Mouse (Mus musculus) hindbrain, embryonic 12.5 days (tissue): ENCODE results near the gene Ilk. TPM values are rescaled to one million over a fixed set of nuclear protein-coding genes. Genes with fewer than 3 reads are reported as not detected.
A peak's percentile ranks its signal among the peaks of the same experiment; 100 is the strongest.

Experiments used
- ATAC-seq: fragments of 200-750 bp; cut with Nextera tagmentation; 2 replicates; pipeline ENCODE4 v1.8.0; 2017; ENCODE audit warnings: moderate TSS enrichment; ENCODE audit not compliant: low FRiP score
- H3K27ac ChIP-seq: fragments of 300-500 bp; sonication (generic); 2 replicates; pipeline ENCODE4 v1.5.1; 2016; ENCODE audit warnings: mild to moderate bottlenecking
- H3K27me3 ChIP-seq: fragments of 300-500 bp; sonication (generic); 2 replicates; pipeline ENCODE4 v1.6.1; 2016; ENCODE audit warnings: mild to moderate bottlenecking
- H3K36me3 ChIP-seq: fragments of 300-500 bp; sonication (generic); 2 replicates; pipeline ENCODE4 v1.6.1; 2016; ENCODE audit warnings: mild to moderate bottlenecking
- H3K4me1 ChIP-seq: fragments of 300-500 bp; sonication (generic); 2 replicates; pipeline ENCODE4 v1.6.1; 2016
- H3K4me2 ChIP-seq: fragments of 300-500 bp; sonication (generic); replicated peaks from 2 replicates; pipeline ENCODE4 v1.6.1; 2016; ENCODE audit warnings: mild to moderate bottlenecking
- H3K4me3 ChIP-seq: fragments of 300-500 bp; sonication (generic); 2 replicates; pipeline ENCODE4 v1.5.1; 2016; ENCODE audit warnings: mild to moderate bottlenecking
- H3K9ac ChIP-seq: fragments of 300-500 bp; sonication (generic); 2 replicates; pipeline ENCODE4 v1.6.1; 2016; ENCODE audit warnings: mild to moderate bottlenecking, moderate library complexity
- H3K9me3 ChIP-seq: fragments of 300-500 bp; sonication (generic); replicated peaks from 2 replicates; pipeline ENCODE4 v1.6.1; 2016; ENCODE audit warnings: mild to moderate bottlenecking
- WGBS: fragments of 180-500 bp; shearing (Covaris S2); methylation state at CpG from one replicate; pipeline ENCODE4 v1.1.7; 2016; 5-methylcytosine and 5-hydroxymethylcytosine counted together
- polyA plus RNA-seq: library from polyadenylated mRNA; unstranded; fragments of >200 nt; fragmentation: Nextera tagmentation; extraction: Ambion mirVana; gene quantifications from 2 replicates; pipeline ENCODE4 v1.2.1, GENCODE M21; 2016

Ilk gene
- polyA plus RNA-seq, 1 experiment from 2014 or later, result 216 TPM

GRCm38 (mm10) chr7:105774661-105775060, 38.3 kb downstream of the Ilk start:
- Histone ChIP-seq H3K9me3 (no peaks in the 10 kb centered on the region), H3K27me3 (no peaks in the 10 kb centered on the region), H3K9ac (no peak overlapping the region), H3K36me3 (peaks cover 52% of the 10 kb centered on the region), H3K4me3 (no peak overlapping the region), H3K4me1 (peaks cover 55% of the 10 kb centered on the region), H3K4me2 (no peak overlapping the region), H3K27ac (no peak overlapping the region; the same call in 1 of the 2 replicates)
- WGBS, result 45% methylated on average over 8 of the region's 8 CpGs
- ATAC-seq, result peak; percentile 11; the same call in 1 of the 2 replicates

- no peak overlapping the region for H3K27ac ChIP-seq
- H3K9me3 ChIP-seq, result no peaks in the 10 kb centered on the region
- no peaks in the 10 kb centered on the region for H3K27me3 ChIP-seq
- H3K36me3 ChIP-seq, result peaks cover 51% of the 10 kb centered on the region
- no peak overlapping the region for H3K4me3 ChIP-seq
- 88% methylated on average over 2 of the region's 2 CpGs for WGBS
- ATAC-seq, result no peak
- H3K9ac ChIP-seq, result no peak overlapping the region
- H3K4me2 ChIP-seq, result no peak overlapping the region
- H3K4me1 ChIP-seq, result peaks cover 50% of the 10 kb centered on the region
Observed at GRCm38 (mm10) chr7:105776026-105776425, 39.6 kb downstream of the Ilk start.

- ATAC-seq, result no peak
- Histone ChIP-seq H3K36me3 (peaks cover 51% of the 10 kb centered on the region), H3K9me3 (no peaks in the 10 kb centered on the region), H3K9ac (no peak overlapping the region), H3K4me2 (peak overlapping the region; percentile 37), H3K27me3 (no peaks in the 10 kb centered on the region), H3K4me1 (peaks cover 44% of the 10 kb centered on the region), H3K27ac (no peak overlapping the region), H3K4me3 (no peak overlapping the region)
- 95% methylated on average over 1 of the region's 1 CpGs for WGBS
Observed at GRCm38 (mm10) chr7:105777316-105777715, 40.9 kb downstream of the Ilk start.

- Histone ChIP-seq H3K4me1 (peaks cover 46% of the 10 kb centered on the region), H3K4me3 (peak overlapping the region; percentile 14; the same call in 1 of the 2 replicates), H3K9me3 (no peaks in the 10 kb centered on the region), H3K27ac (peak overlapping the region; percentile 82), H3K27me3 (no peaks in the 10 kb centered on the region), H3K4me2 (peak overlapping the region; percentile 37), H3K9ac (peak overlapping the region; percentile 41; the same call in 1 of the 2 replicates), H3K36me3 (peaks cover 51% of the 10 kb centered on the region)
- 52% methylated on average over 13 of the region's 13 CpGs for WGBS
- peak; percentile 47 for ATAC-seq
Observed at GRCm38 (mm10) chr7:105777797-105778552, 41.6 kb downstream of the Ilk start.

GRCm38 (mm10) chr7:105778553-105779265, 42.3 kb downstream of the Ilk start:
- 40% methylated on average over 4 of the region's 4 CpGs for WGBS
- H3K9ac ChIP-seq, result peak overlapping the region; percentile 41
- ATAC-seq, result peak; percentile 59
- H3K36me3 ChIP-seq, result peaks cover 51% of the 10 kb centered on the region
- no peaks in the 10 kb centered on the region for H3K9me3 ChIP-seq
- H3K4me1 ChIP-seq, result peaks cover 53% of the 10 kb centered on the region
- peak overlapping the region; percentile 82 for H3K27ac ChIP-seq
- H3K27me3 ChIP-seq, result no peaks in the 10 kb centered on the region
- H3K4me3 ChIP-seq, result 0 out of 2 replicates have a peak overlapping the region, but pooled peaks have one; percentile 14
- peak overlapping the region; percentile 37 for H3K4me2 ChIP-seq

- peaks cover 47% of the 10 kb centered on the region for H3K4me1 ChIP-seq
- no peak for ATAC-seq
- peaks cover 60% of the 10 kb centered on the region for H3K36me3 ChIP-seq
- H3K4me2 ChIP-seq, result peak overlapping the region; percentile 59
- no peaks in the 10 kb centered on the region for H3K27me3 ChIP-seq
- H3K9me3 ChIP-seq, result no peaks in the 10 kb centered on the region
- 38% methylated on average over 4 of the region's 4 CpGs for whole genome bisulfite sequencing
- H3K9ac ChIP-seq, result no peak overlapping the region
- H3K27ac ChIP-seq, result no peak overlapping the region
- H3K4me3 ChIP-seq, result 0 out of 2 replicates have a peak overlapping the region, but pooled peaks have one; percentile 93
Observed at GRCm38 (mm10) chr7:105783861-105784260, 47.5 kb downstream of the Ilk start.

- 11% methylated on average over 4 of the region's 4 CpGs for WGBS
- peaks cover 54% of the 10 kb centered on the region for H3K36me3 ChIP-seq
- no peak for ATAC-seq
- peak overlapping the region; percentile 59 for H3K4me2 ChIP-seq
- H3K9ac ChIP-seq, result peak overlapping the region; percentile 36; the same call in 1 of the 2 replicates
- peak overlapping the region; percentile 93 for H3K4me3 ChIP-seq
- H3K27me3 ChIP-seq, result no peaks in the 10 kb centered on the region
- 0 out of 2 replicates have a peak overlapping the region, but pooled peaks have one; percentile 7 for H3K27ac ChIP-seq
- H3K4me1 ChIP-seq, result peaks cover 40% of the 10 kb centered on the region
- no peaks in the 10 kb centered on the region for H3K9me3 ChIP-seq
Observed at GRCm38 (mm10) chr7:105784556-105784955, 48.2 kb downstream of the Ilk start.

- H3K27ac ChIP-seq, result peak overlapping the region; percentile 95
- ATAC-seq, result peak; percentile 82
- no peaks in the 10 kb centered on the region for H3K27me3 ChIP-seq
- H3K36me3 ChIP-seq, result peaks cover 33% of the 10 kb centered on the region
- H3K4me1 ChIP-seq, result peaks cover 40% of the 10 kb centered on the region
- peak overlapping the region; percentile 59 for H3K4me2 ChIP-seq
- 4% methylated on average over 18 of the region's 20 CpGs for WGBS
- no peaks in the 10 kb centered on the region for H3K9me3 ChIP-seq
- H3K4me3 ChIP-seq, result peak overlapping the region; percentile 93
- peak overlapping the region; percentile 99 for H3K9ac ChIP-seq
Observed at GRCm38 (mm10) chr7:105786506-105787284, 50.3 kb downstream of the Ilk start.

GRCm38 (mm10) chr7:105787285-105788140, 51.1 kb downstream of the Ilk start, which contains the start of gene Dchs1:
TSS of gene Dchs1 (minus strand) at chr7:105787654.
- Histone ChIP-seq H3K36me3 (peaks cover 25% of the 10 kb centered on the region), H3K4me1 (peaks cover 39% of the 10 kb centered on the region), H3K4me3 (peak within 1 kb of the TSS; percentile 93), H3K27ac (peak within 1 kb of the TSS; percentile 95), H3K4me2 (peak within 1 kb of the TSS; percentile 59), H3K9me3 (no peaks in the 10 kb centered on the region), H3K27me3 (no peaks in the 10 kb centered on the region), H3K9ac (peak within 1 kb of the TSS; percentile 99)
- 1% methylated on average over 36 of the region's 97 CpGs for WGBS
- peak; percentile 81 for ATAC-seq

- Histone ChIP-seq H3K27me3 (no peaks in the 10 kb centered on the region), H3K9me3 (no peaks in the 10 kb centered on the region), H3K4me1 (peaks cover 3% of the 10 kb centered on the region), H3K4me2 (no peak overlapping the region), H3K27ac (no peak overlapping the region), H3K9ac (no peak overlapping the region), H3K36me3 (no peaks in the 10 kb centered on the region), H3K4me3 (no peak overlapping the region)
- WGBS, result 83% methylated on average over 1 of the region's 1 CpGs
- ATAC-seq, result no peak
Observed at GRCm38 (mm10) chr7:105791147-105791546, 54.8 kb downstream of the Ilk start.
